Mouse (Mus musculus): ENCODE data around the gene Sult2b1.

Sult2b1 gene

DNA sequence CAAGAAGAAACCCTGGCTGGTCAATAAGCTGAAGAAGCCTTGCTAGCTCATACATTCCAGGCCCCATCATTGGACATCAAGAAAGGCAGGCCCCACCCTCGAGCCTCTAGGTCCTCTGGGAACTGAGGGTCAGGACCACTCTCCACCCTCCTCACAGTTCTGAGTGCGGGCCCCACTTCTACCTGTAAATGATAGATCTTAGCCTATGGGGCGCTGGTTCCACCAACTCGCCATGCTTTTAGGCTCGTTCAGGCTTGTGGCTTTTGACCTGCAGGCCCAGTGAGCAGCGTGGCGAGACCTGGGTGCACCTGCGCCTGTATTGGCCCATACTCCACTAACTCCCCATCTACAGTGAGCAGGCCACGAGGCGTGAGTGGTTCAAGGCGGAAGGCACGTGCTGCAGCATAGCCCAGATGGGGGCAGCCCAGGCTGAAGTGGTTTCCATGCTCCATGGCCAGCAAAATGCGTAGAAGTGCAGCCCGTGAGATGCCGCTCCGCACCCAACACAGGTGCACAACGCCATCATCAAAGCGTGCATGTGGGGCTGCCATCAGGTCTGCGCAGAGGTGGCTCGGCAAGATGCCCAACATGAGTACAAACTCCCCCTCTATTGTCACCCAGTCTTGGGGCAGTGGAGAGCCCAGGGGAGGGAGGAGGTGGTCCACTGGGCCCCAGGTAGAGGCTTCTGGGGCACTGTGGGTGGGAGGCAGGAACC is 73.8 kb downstream of the Sult2b1 start:
- no peak for DNase-seq (ENCODE audit: low read depth)

DNA sequence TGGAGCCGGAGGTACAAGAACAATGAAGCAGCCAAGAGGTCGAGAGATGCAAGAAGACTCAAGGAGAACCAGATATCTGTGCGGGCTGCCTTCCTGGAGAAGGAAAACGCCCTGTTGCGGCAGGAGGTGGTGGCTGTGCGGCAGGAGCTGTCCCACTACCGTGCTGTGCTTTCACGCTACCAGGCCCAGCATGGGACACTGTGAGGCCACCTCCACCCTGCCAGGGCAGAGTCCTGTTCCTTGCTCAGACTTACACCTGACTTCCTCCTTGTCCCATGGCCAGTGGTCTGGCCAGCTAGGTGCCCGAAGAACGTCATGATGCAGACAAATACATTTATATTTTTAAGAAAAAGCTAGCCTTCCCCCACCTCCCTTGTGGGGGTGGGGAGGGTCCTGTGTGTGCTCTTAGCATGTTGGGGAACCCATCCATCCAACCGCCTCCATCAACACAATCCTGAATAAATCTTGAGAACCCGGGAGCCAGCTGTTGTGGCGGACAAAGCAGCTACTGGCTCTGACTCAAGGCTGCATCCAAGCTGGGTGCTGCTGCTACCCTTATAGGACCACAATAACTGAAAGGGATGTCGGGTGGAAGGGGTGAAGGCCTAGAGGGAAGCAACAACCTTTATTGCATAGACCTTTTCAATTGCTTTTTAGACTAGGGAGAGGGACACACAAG is 74.7 kb downstream of the Sult2b1 start:
- DNase-seq (ENCODE audit: low read depth) = no peak

DNA sequence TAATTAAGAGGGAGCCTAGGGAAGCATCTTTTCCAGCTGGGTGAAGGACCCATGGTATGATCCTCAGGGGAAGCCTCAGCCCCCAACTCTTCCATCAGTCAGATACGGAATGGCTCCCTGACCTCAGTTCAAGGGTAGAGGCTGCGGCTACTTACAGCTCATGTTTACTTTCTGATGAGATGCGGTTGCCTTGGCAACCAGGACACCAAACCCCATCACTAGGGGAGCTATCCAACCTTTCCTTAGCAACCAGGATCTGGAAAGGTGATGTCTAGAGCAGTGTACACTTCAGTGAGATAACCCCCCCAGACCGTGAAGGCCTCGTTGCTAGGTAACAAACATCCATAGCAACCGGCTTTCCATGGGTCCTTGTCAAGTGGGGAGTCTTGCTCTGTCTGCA is 75.4 kb downstream of the Sult2b1 start:
- no peak for DNase-seq (ENCODE audit: low read depth)

DNA sequence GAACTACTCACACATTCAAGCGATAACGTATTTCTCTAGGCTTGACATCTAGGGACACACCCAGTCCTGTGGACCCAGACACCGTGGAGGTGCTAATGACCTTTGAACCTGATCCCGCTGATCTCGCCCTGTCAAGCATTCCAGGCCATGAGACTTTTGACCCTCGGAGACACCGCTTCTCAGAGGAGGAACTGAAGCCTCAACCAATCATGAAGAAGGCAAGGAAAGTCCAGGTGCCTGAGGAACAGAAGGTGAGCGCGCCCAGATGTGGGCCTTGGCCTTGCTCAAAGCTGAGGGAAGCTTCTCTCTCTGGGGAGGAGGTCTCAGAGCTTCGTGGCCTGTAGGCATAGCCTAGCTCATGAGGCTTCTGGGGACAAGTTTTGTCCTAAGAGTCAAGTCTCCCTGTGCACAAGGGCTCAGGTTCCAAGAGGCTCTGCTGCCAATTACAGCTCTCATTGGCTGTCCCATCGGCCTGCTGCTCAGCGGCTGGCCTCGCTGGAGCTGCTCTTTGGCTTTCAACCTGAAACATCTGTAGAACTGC is 76.2 kb downstream of the Sult2b1 start:
- DNase-seq (ENCODE audit: low read depth) = no peak

- DNase-seq (ENCODE audit: low read depth) = peak; percentile 89
These were observed 77.0 kb downstream of the Sult2b1 start for GRCm38 (mm10) chr7:45707375-45707967.

- peak; percentile 76 for DNase-seq (ENCODE audit: low read depth)
These were observed 77.7 kb downstream of the Sult2b1 start for GRCm38 (mm10) chr7:45706721-45707241.

DNA sequence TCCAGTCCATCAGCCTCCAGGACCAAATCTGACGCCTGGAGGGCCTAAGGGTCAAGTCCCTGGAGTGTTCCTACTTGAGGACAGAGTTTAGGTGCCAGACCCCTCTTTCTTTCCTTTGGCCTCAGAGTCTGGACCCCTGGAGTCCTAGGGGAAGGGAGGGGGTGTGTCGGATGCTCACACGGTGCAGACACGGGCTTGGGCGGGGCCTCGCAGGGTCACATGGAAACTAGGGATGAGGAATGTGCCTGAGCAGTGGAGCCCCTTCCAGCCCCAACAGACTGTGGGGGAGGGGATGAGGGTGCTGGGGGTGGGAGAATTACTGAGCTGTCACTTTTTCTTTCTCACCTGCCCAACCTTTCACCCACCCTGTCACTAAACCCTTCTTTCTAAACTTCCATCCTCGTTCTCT is 78.6 kb downstream of the Sult2b1 start:
- DNase-seq (ENCODE audit: low read depth) = no peak

GRCm38 (mm10) chr7:45705443-45705864 is 79.0 kb downstream of the Sult2b1 start:
- no peak for DNase-seq (ENCODE audit: low read depth)

GRCm38 (mm10) chr7:45704730-45705442 is 79.6 kb downstream of the Sult2b1 start, which contains the start of gene Dbp:
Dbp (plus strand) TSS chr7:45705088.
- DNase-seq (ENCODE audit: low read depth) = peak; percentile 97

DNA sequence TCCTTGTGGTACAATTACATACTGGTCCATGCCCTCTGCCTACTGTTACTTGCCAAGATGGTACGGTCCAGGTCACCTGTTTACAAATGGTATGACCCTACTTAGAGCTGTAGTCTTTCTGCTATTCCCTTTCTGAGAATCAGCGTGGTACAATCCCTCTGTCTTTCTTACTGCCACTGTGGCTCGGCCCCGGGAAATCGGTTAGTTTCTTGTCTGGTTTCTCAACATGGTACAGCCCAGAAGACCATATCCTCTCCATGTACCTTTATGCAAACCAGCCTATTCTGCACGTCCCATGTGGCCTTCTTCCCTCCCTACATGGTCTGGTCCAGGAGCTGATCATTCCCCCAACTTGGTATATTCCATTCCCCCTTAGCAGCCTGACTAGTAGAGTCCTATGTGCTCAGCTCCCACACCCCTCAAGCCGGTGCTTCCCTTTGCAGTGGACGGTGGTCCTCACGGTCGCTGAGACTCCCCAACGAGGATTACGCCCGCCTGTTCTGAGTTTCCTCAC is 80.4 kb downstream of the Sult2b1 start:
- DNase-seq (ENCODE audit: low read depth) = no peak

DNA sequence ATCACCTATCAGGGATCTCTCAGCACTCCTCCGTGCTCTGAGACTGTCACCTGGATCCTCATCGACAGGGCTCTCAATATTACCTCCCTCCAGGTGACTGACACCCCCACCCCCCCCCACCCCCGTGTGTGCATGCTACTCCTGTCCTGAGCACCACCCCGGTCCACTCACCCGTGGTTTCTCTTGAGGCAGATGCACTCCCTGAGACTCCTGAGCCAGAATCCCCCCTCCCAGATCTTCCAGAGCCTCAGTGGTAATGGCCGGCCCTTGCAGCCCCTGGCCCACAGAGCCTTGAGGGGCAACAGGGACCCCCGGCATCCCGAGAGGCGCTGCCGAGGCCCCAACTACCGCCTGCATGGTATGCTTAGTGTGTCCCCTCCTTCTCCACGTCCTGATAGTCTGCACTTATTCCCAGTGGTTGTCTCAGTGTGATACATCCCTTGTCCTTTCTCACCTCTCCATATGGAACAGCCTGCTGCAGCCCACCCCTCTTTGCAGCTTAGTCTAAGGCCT is 80.9 kb downstream of the Sult2b1 start:
- DNase-seq (ENCODE audit: low read depth) = no peak

- DNase-seq (ENCODE audit: low read depth) = no peak
These were observed 81.5 kb downstream of the Sult2b1 start for GRCm38 (mm10) chr7:45702809-45703520.

- DNase-seq (ENCODE audit: low read depth) = no peak
These were observed 82.2 kb downstream of the Sult2b1 start for GRCm38 (mm10) chr7:45702316-45702715.

- DNase-seq (ENCODE audit: low read depth) = no peak
These were observed 82.9 kb downstream of the Sult2b1 start for GRCm38 (mm10) chr7:45701607-45702006.

DNA sequence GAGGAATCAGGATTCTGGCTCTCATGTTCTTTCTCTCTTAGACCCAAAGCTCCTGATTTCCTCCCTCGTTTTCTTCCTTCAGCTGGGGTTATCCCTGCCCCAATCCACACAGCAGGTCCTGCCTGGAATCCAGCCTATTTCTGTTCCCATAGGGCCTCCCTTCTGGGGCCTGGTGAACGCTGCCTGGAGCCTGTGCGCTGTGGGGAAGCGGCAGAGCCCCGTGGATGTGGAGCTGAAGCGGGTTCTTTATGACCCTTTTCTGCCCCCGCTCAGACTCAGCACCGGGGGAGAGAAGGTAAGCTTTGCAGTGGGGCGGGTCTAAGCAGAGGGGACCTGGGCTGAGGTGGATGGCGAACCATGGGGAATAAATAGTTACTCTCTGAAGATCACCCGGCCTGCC is 83.4 kb downstream of the Sult2b1 start:
- DNase-seq (ENCODE audit: low read depth) = no peak

- no peak for DNase-seq (ENCODE audit: low read depth)
These were observed 84.0 kb downstream of the Sult2b1 start for GRCm38 (mm10) chr7:45700301-45701015.

DNA sequence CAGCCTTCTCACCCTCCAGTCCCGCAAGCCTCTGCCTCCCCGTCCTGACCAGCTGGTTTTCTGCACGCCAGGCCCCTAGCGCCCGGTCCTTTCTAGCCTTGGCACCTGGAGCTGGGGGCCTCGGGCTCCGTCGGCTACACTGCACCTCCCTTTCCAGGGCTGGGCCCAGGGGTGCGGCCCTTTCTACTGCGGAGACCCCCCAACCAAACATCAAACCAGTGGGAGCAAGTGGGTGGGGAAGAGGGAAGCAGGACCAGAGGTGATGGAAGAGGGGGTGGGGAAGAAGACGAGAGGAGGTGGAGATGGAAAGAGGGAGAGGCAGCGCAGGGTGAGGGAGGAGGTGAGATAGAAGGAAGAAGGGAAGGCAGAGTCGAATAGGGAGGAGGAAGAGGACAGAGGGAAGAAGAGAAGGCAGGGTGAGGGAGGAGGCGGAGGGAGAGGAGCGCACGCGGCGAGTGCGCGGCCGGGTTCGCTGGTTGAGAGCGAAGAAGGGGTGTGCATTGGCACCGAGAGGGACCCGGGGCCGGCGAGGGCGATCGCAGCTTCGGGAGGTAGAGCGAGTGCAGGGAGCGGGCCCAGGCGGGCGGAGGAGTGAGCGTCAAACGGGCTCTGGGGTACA is 84.8 kb downstream of the Sult2b1 start, which contains the start of gene Car11:
Car11 (plus strand) TSS at position 321 of the 619 bp plus-strand sequence.
- no peak for DNase-seq (ENCODE audit: low read depth)

DNA sequence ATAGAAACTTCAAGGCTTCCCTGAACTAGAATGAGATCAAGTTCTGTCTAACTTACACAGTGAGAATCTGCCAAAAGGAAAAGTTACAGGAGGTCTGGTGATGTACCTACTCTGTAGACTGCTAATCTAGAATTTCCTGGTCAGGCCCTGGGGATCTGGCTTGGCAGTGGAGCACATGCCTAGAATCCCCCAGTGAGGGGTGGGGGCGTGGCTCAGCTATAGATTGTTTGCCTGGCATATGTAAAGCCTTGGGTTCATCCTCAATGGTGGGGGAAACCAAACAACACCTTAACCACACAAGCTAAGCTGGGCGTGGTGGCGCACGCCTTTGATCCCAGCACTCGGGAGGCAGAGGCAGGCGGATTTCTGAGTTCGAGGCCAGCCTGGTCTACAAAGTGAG is 86.6 kb downstream of the Sult2b1 start:
- no peak for DNase-seq (ENCODE audit: low read depth)

GRCm38 (mm10) chr7:45695098-45695497 is 89.4 kb downstream of the Sult2b1 start:
- DNase-seq (ENCODE audit: low read depth) = no peak
